Mouse (Mus musculus): ENCODE data around the gene Ssbp3.

GRCm38 (mm10) chr4:107012574-107012973, 102.1 kb downstream of the Ssbp3 start:
- no peak for TF ChIP-seq CTCF (IDR thresholded peaks at IDR 0.05; ENCODE audit: borderline replicate concordance, control insufficient read depth, extremely low read depth, insufficient read depth, low read length, poor library complexity)
- no peak for TF ChIP-seq POLR2A (IDR thresholded peaks at IDR 0.05; ENCODE audit: control insufficient read depth, extremely low read depth, insufficient read depth, low read length, poor library complexity)
